ENCODE assay signal across 8 mouse cellular contexts in genomic region chr6:67266159-67266657, GRCm38 (mm10). TPM values are rescaled to one million over a fixed set of nuclear protein-coding genes. Genes with fewer than 3 reads are reported as not detected.
DNase-seq lines count a peak whose midpoint lies in the region; ATAC-seq lines count a peak whose summit lies in the region.

No protein-coding gene starts in this region.

- H3K9me3 ChIP-seq in limb, embryonic 10.5 days (replicated peaks) = no peaks in the 10 kb centered on the region
- no peaks in the 10 kb centered on the region for H3K9me3 ChIP-seq in midbrain, embryonic 14.5 days (ENCODE audit: control insufficient read depth, low read length)

- no peak; the same call in 1 of the 2 replicates for ATAC-seq in midbrain, embryonic 14.5 days (ENCODE audit: low FRiP score, low TSS enrichment)

- WGBS in limb, embryonic 10.5 days = under 1% methylated on average over 23 of the region's 23 CpGs
- under 1% methylated on average over 23 of the region's 23 CpGs for WGBS in midbrain, embryonic 14.5 days

- DNase-seq in heart, adult 8-10 months (ENCODE audit: low spot score) = peak; percentile 32
- no peak for DNase-seq in heart, adult 18-20 months
- peak; percentile 21 to 58 for DNase-seq in urinary bladder, postnatal 4 days (ENCODE audit: low spot score in 2 of 2)
- DNase-seq in urinary bladder, postnatal 25 days (ENCODE audit: low spot score) = no peak
- DNase-seq in forelimb bud, embryonic 11.5 days (ENCODE audit: low read depth, low spot score) = peak; percentile 50
- DNase-seq in limb, embryonic 10.5 days (ENCODE audit: low spot score) = no peak
- DNase-seq in midbrain, embryonic 14.5 days = peak; percentile 58
- no peak for DNase-seq in cerebellum, postnatal 14 days

- peak overlapping the region; percentile 98 for H3K27ac ChIP-seq in limb, embryonic 10.5 days
- H3K27ac ChIP-seq in midbrain, embryonic 14.5 days (replicated peaks; ENCODE audit: low read depth, low read length) = no peak overlapping the region

- H3K36me3 ChIP-seq in limb, embryonic 10.5 days = peaks cover 5% of the 10 kb centered on the region
- H3K36me3 ChIP-seq in midbrain, embryonic 14.5 days (ENCODE audit: control insufficient read depth, insufficient read depth, low read length) = no peaks in the 10 kb centered on the region

- H3K9ac ChIP-seq in midbrain, embryonic 14.5 days (replicated peaks; ENCODE audit: low read length) = peak overlapping the region; percentile 38

- peak overlapping the region; percentile 90 for H3K4me3 ChIP-seq in limb, embryonic 10.5 days
- H3K4me3 ChIP-seq in midbrain, embryonic 14.5 days (replicated peaks; ENCODE audit: low read depth, low read length) = peak overlapping the region; percentile 99

- H3K4me1 ChIP-seq in limb, embryonic 10.5 days = peaks cover 10% of the 10 kb centered on the region; the same call in 1 of the 2 replicates
- H3K4me1 ChIP-seq in midbrain, embryonic 14.5 days (ENCODE audit: control insufficient read depth, insufficient read depth, low read length) = peaks cover 11% of the 10 kb centered on the region

- no peaks in the 10 kb centered on the region for H3K27me3 ChIP-seq in limb, embryonic 10.5 days (ENCODE audit: low read depth, poor library complexity, severe bottlenecking)
- no peaks in the 10 kb centered on the region for H3K27me3 ChIP-seq in midbrain, embryonic 14.5 days (ENCODE audit: control insufficient read depth, insufficient read depth, low read length)

- peak overlapping the region; percentile 68 for H3K4me2 ChIP-seq in midbrain, embryonic 14.5 days (ENCODE audit: low read length)

RNA-seq across cellular contexts. Expression of gene Serbp1, which starts 28.2 kb away (rescaled TPM):
- total RNA-seq in heart, adult 8-10 months (2022) = 100 to 1,000 TPM; 155 to 268 (median 219) TPM
- total RNA-seq in heart, adult 18-20 months (2021) = 100 to 1,000 TPM; 208 to 214 TPM
- polyA plus RNA-seq in limb, embryonic 10.5 days (2016; fragmentation: Nextera tagmentation; extraction: Ambion mirVana) = 505 and 553 TPM in 2 replicates
- 325 and 337 TPM in 2 replicates for polyA plus RNA-seq in midbrain, embryonic 14.5 days (2014; fragmentation: Nextera tagmentation; extraction: Ambion mirVana)

Comparison
In these comparisons a context has a peak if more than half of its experiments do, and no peak if none do; other contexts are left out.
1. DNase-seq: peak in heart, adult 8-10 months (single experiment), urinary bladder, postnatal 4 days (2 of 2), forelimb bud, embryonic 11.5 days (single experiment) and midbrain, embryonic 14.5 days (single experiment); none in heart, adult 18-20 months (0 of 2), urinary bladder, postnatal 25 days (single experiment), limb, embryonic 10.5 days (single experiment) and cerebellum, postnatal 14 days (0 of 2).